Mouse (Mus musculus): ENCODE results near the gene Tmem45a2.

DNA sequence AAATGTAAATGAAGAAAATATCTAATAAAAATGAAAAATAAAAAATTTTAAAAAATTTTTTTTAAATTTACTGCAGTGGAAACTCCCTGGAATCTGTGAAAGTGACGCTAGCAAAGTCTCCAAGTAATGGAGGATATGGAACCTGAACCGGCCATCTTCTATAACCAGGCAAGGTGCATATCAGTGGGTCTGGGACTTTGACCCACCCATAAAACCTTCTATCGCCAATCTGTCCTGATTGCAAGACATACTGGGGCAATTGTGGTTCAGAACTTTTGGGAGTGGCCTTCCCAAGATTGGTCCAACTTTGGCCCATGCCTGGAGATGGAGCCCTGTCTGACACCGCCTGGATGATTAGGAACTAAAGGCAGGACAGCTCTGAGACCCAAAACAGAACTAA is 14.2 kb downstream of the Tmem45a2 start:
- no peak for TF ChIP-seq CTCF (IDR thresholded peaks at IDR 0.05; ENCODE audit: low read depth, low read length)
- TF ChIP-seq POLR2A (IDR thresholded peaks at IDR 0.05; ENCODE audit: borderline replicate concordance, low read depth, low read length) = no peak

All from bone marrow macrophage, adult 2 months (primary cell).